Mouse (Mus musculus) heart, postnatal 0 days (tissue): ENCODE data around the gene H2afj. TPM values are rescaled to one million over a fixed set of nuclear protein-coding genes. Genes with fewer than 3 reads are reported as not detected.

Experiments used
- ATAC-seq: fragments of 200-750 bp; cut with Nextera tagmentation; 2 replicates; pipeline ENCODE4 v1.8.0; 2017; ENCODE audit warnings: low read depth, moderate number of reproducible peaks, moderate library complexity; ENCODE audit not compliant: insufficient read depth
- DNase-seq: peaks from one replicate; pipeline ENCODE4 v3.0.0-alpha.2; 2016; ENCODE audit warnings: low spot score
- H3K27ac ChIP-seq: fragments of 300-500 bp; sonication (generic); 2 replicates; pipeline ENCODE4 v1.5.1; 2014; ENCODE audit warnings: low read depth, mild to moderate bottlenecking
- H3K27me3 ChIP-seq: fragments of 300-500 bp; sonication (generic); 2 replicates; pipeline ENCODE4 v1.6.1; 2014; ENCODE audit warnings: low read length, mixed read lengths; ENCODE audit not compliant: control insufficient read depth, insufficient read depth
- H3K36me3 ChIP-seq: fragments of 300-500 bp; sonication (generic); replicated peaks from 2 replicates; pipeline ENCODE4 v1.6.1; 2014; ENCODE audit warnings: low read length, mixed read lengths; ENCODE audit not compliant: control insufficient read depth, insufficient read depth
- H3K4me1 ChIP-seq: fragments of 300-500 bp; sonication (generic); 2 replicates; pipeline ENCODE4 v1.6.1; 2014; ENCODE audit warnings: antibody characterized with exemption; ENCODE audit not compliant: control insufficient read depth, insufficient read depth
- H3K4me2 ChIP-seq: fragments of 300-500 bp; sonication (generic); 2 replicates; pipeline ENCODE4 v1.6.1; 2014; ENCODE audit warnings: low read depth, mild to moderate bottlenecking, low read length, moderate library complexity
- H3K4me3 ChIP-seq: fragments of 300-500 bp; sonication (generic); 2 replicates; pipeline ENCODE4 v1.5.1; 2014; ENCODE audit warnings: low read depth, low read length
- H3K9ac ChIP-seq: fragments of 300-500 bp; sonication (generic); replicated peaks from 2 replicates; pipeline ENCODE4 v1.6.1; 2014; ENCODE audit warnings: low read depth, low read length, mixed read lengths
- H3K9me3 ChIP-seq: fragments of 300-500 bp; sonication (generic); replicated peaks from 2 replicates; pipeline ENCODE4 v1.6.1; 2016; ENCODE audit warnings: low read length; ENCODE audit not compliant: control insufficient read depth
- CTCF ChIP-seq: IDR thresholded peaks from 2 replicates; pipeline ENCODE4 v1.5.1; 2016; ENCODE audit warnings: antibody characterized with exemption, control low read depth, low read depth
- EP300 ChIP-seq: IDR thresholded peaks from 2 replicates; pipeline ENCODE4 v1.6.1; 2016; ENCODE audit warnings: antibody characterized with exemption, low read depth
- WGBS: fragments of 180-500 bp; shearing (Covaris S2); extraction: QIAGEN DNeasy Blood & Tissue Kit; methylation state at CpG from one replicate; pipeline ENCODE4 v1.1.7; 2014; 5-methylcytosine and 5-hydroxymethylcytosine counted together
- microRNA-seq: library from miRNA; unstranded; fragments of <30 nt; microRNA quantifications from one replicate; pipeline ENCODE4, GENCODE M21; 2016
- polyA plus RNA-seq: library from polyadenylated mRNA; unstranded; fragments of >200 nt; fragmentation: Nextera tagmentation; extraction: Ambion mirVana; gene quantifications from 2 replicates; pipeline ENCODE4 v1.2.1, GENCODE M21; 2015
- total RNA-seq: library from RNA; depleted of rRNA; stranded (reverse); fragments of >200 nt; gene quantifications from 2 replicates; pipeline ENCODE4 v1.2.3, GENCODE M21; 2014; ENCODE audit warnings: low replicate concordance; rRNA removed

The H2afj gene
- total and polyA plus RNA-seq, 2 experiments from 2014 or later, result 13.1 to 88.8 TPM

GRCm38 (mm10) chr6:136855183-136855582, 47.1 kb downstream of the H2afj start:
- H3K4me1 ChIP-seq, result peaks cover 20% of the 10 kb centered on the region
- peak overlapping the region; percentile 80; the same call in 1 of the 2 replicates for H3K27ac ChIP-seq
- H3K9me3 ChIP-seq, result no peaks in the 10 kb centered on the region
- H3K4me2 ChIP-seq, result peak overlapping the region; percentile 53; the same call in 1 of the 2 replicates
- H3K9ac ChIP-seq, result no peak overlapping the region
- no peak for DNase-seq
- peak overlapping the region; percentile 33; the same call in 1 of the 2 replicates for H3K4me3 ChIP-seq
- WGBS, result 65% methylated on average over 2 of the region's 2 CpGs
- TF ChIP-seq CTCF (no peak), EP300 (no peak)
- no peaks in the 10 kb centered on the region for H3K27me3 ChIP-seq
- no peaks in the 10 kb centered on the region for H3K36me3 ChIP-seq
- ATAC-seq, result no peak

GRCm38 (mm10) chr6:136856071-136856636, 48.1 kb downstream of the H2afj start:
- Histone ChIP-seq H3K36me3 (no peaks in the 10 kb centered on the region), H3K4me2 (peak overlapping the region; percentile 53), H3K9ac (peak overlapping the region; percentile 43; the same call in 1 of the 2 replicates), H3K27ac (peak overlapping the region; percentile 80), H3K27me3 (no peaks in the 10 kb centered on the region), H3K4me3 (peak overlapping the region; percentile 33), H3K9me3 (no peaks in the 10 kb centered on the region), H3K4me1 (peaks cover 20% of the 10 kb centered on the region)
- TF ChIP-seq EP300 (no peak), CTCF (no peak)
- DNase-seq, result peak; percentile 31
- ATAC-seq, result no peak
- 22% methylated on average over 14 of the region's 14 CpGs for WGBS

- no peaks in the 10 kb centered on the region for H3K9me3 ChIP-seq
- H3K4me1 ChIP-seq, result peaks cover 20% of the 10 kb centered on the region
- ATAC-seq (peak; percentile 47), DNase-seq (peak; percentile 63)
- H3K9ac ChIP-seq, result peak within 1 kb of the TSS; percentile 49
- TF ChIP-seq EP300 (no peak), CTCF (no peak; the same call in 1 of the 2 replicates)
- H3K27me3 ChIP-seq, result no peaks in the 10 kb centered on the region
- H3K4me2 ChIP-seq, result peak within 1 kb of the TSS; percentile 53
- peak within 1 kb of the TSS; percentile 33 for H3K4me3 ChIP-seq
- H3K27ac ChIP-seq, result peak within 1 kb of the TSS; percentile 90
- 12% methylated on average over 18 of the region's 18 CpGs for WGBS
- H3K36me3 ChIP-seq, result no peaks in the 10 kb centered on the region
These were observed 49.3 kb downstream of the H2afj start, which contains the start of gene Art4 for GRCm38 (mm10) chr6:136857186-136857872. Gene Art4 (minus strand): TSS chr6:136857733.

- peak overlapping the region; percentile 53 for H3K4me2 ChIP-seq
- DNase-seq (peak; percentile 86), ATAC-seq (peak; percentile 59)
- H3K4me3 ChIP-seq, result peak overlapping the region; percentile 33
- H3K27me3 ChIP-seq, result no peaks in the 10 kb centered on the region
- H3K27ac ChIP-seq, result peak overlapping the region; percentile 90
- H3K36me3 ChIP-seq, result no peaks in the 10 kb centered on the region
- WGBS, result 4% methylated on average over 11 of the region's 11 CpGs
- no peaks in the 10 kb centered on the region for H3K9me3 ChIP-seq
- peaks cover 18% of the 10 kb centered on the region for H3K4me1 ChIP-seq
- TF ChIP-seq CTCF (no peak), EP300 (no peak; the same call in 1 of the 2 replicates)
- H3K9ac ChIP-seq, result peak overlapping the region; percentile 49
These were observed 49.8 kb downstream of the H2afj start for GRCm38 (mm10) chr6:136857873-136858260.

- Histone ChIP-seq H3K9me3 (no peaks in the 10 kb centered on the region), H3K9ac (no peak overlapping the region), H3K4me2 (no peak overlapping the region), H3K4me3 (no peak overlapping the region), H3K4me1 (peaks cover 18% of the 10 kb centered on the region; the same call in 1 of the 2 replicates), H3K36me3 (no peaks in the 10 kb centered on the region), H3K27ac (peak overlapping the region; percentile 90), H3K27me3 (no peaks in the 10 kb centered on the region)
- DNase-seq (peak; percentile 50), ATAC-seq (no peak)
- 43% methylated on average over 8 of the region's 8 CpGs for WGBS
- TF ChIP-seq EP300 (no peak; the same call in 1 of the 2 replicates), CTCF (no peak)
These were observed 50.4 kb downstream of the H2afj start for GRCm38 (mm10) chr6:136858420-136858819.

Small RNA genes within 50 kb of the gene (microRNA-seq; reads per million reads assigned to microRNA genes)
- not detected for gene Gm44364

Other genes starting within 250 kb of the H2afj start
- gene Plbd1, start 146.3 kb upstream of the H2afj start, total RNA-seq, result 6.1 and 11.9 TPM in 2 replicates
- gene Plbd1, start 146.3 kb upstream of the H2afj start, polyA plus RNA-seq, result 11.7 and 13.3 TPM in 2 replicates
- gene Gucy2c, start 26.5 kb upstream of the H2afj start, total RNA-seq, result not detected in 2 replicates
- not detected in 2 replicates for gene Gucy2c, start 26.5 kb upstream of the H2afj start, polyA plus RNA-seq
- 88.7 and 119 TPM in 2 replicates for gene Hist4h4, start 3.8 kb upstream of the H2afj start, total RNA-seq
- 0.34 and 0.37 TPM in 2 replicates for gene Hist4h4, start 3.8 kb upstream of the H2afj start, polyA plus RNA-seq
- gene BC049715, start 19.4 kb downstream of the H2afj start, total RNA-seq, result 0.04 and 0.43 TPM in 2 replicates
- gene BC049715, start 19.4 kb downstream of the H2afj start, polyA plus RNA-seq, result 1.4 and 2.5 TPM in 2 replicates
- 28.2 and 37.7 TPM in 2 replicates for gene Wbp11, start 20.0 kb downstream of the H2afj start, total RNA-seq
- 51.1 and 52.7 TPM in 2 replicates for gene Wbp11, start 20.0 kb downstream of the H2afj start, polyA plus RNA-seq
- not detected in 2 replicates for gene Smco3, start 27.2 kb downstream of the H2afj start, total RNA-seq
- not detected in 2 replicates for gene Smco3, start 27.2 kb downstream of the H2afj start, polyA plus RNA-seq
- gene Art4, start 49.5 kb downstream of the H2afj start, total RNA-seq, result 19.3 and 28.8 TPM in 2 replicates
- gene Art4, start 49.5 kb downstream of the H2afj start, polyA plus RNA-seq, result 8.7 and 11.4 TPM in 2 replicates
- 344 and 362 TPM in 2 replicates for gene Mgp, start 67.6 kb downstream of the H2afj start, total RNA-seq
- gene Mgp, start 67.6 kb downstream of the H2afj start, polyA plus RNA-seq, result 403 and 465 TPM in 2 replicates
- 1.7 TPM in 1 of 2 replicates, not detected in the other for gene Erp27, start 113.9 kb downstream of the H2afj start, total RNA-seq
- gene Erp27, start 113.9 kb downstream of the H2afj start, polyA plus RNA-seq, result 0.75 and 0.83 TPM in 2 replicates
- 0.19 TPM in 1 of 2 replicates, not detected in the other for gene Pde6h, start 115.6 kb downstream of the H2afj start, total RNA-seq
- 0.04 and 0.25 TPM in 2 replicates for gene Pde6h, start 115.6 kb downstream of the H2afj start, polyA plus RNA-seq
- 42.2 and 45.9 TPM in 2 replicates for gene Arhgdib, start 133.7 kb downstream of the H2afj start, total RNA-seq
- 56.7 and 58.8 TPM in 2 replicates for gene Arhgdib, start 133.7 kb downstream of the H2afj start, polyA plus RNA-seq